Mouse (Mus musculus): ENCODE results near the gene Aatk.

- TF ChIP-seq CTCF (IDR thresholded peaks at IDR 0.05; ENCODE audit: low read depth) (no peak), EP300 (IDR thresholded peaks at IDR 0.05; ENCODE audit: low read depth) (no peak)
These were observed 59.1 kb downstream of the Aatk start for GRCm38 (mm10) chr11:119987876-119988275.
